Mouse (Mus musculus) CD4-positive, CD25-positive, alpha-beta regulatory T cell (primary cell): ENCODE results near the gene Gm10409. TPM values are rescaled to one million over a fixed set of nuclear protein-coding genes. Genes with fewer than 3 reads are reported as not detected.

Experiments used
- polyA plus RNA-seq: library from polyadenylated mRNA; unstranded; fragments of 100-300 nt; shearing (Covaris generic); gene quantifications from one replicate; pipeline ENCODE4 v1.2.1, GENCODE M21; 2017

Gene Gm10409
- 2.7 TPM for polyA plus RNA-seq

DNA sequence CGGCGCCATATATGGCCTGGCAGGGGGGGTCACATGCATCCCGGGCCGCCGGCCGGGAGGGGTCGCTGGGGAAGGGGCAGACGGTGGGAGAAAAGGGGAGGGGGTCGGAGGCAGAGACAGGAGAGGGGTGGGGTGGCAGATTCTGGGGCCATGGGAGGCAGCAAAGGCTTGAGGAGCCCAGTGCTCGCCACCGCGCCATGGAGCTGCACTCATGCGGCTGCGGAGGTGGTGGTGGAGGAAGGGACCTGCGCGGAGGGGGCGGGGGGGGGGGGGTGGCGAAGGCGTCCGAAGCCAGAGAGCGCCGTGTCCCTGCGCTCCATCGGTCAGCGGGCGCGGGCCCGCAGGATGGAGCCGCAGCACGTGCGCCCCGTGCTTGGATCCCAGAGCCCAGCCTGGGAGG lies at the start of gene Gm10409:
Gene Gm10409 (plus strand): TSS at position 301 of the 400 bp plus-strand sequence.

DNA sequence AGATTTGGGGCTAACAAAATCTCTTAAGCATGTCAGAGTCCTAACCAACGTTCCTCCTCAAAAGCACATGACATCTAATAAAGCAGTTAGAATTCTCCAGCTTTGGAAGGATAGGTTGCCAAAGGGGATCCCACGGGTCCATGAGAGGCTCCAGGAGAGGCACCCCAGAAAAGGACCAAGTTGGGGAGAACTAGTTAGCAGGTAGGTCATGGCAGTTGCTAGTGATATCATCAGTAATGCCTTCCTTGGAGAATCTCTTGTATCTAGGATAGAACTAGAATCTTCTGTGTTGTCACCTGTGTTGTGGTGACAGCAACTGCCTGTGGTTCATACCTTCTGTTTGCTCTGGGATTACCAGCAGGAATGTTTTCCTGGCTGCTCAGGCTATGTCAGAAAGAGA lies 17.6 kb upstream of the Gm10409 start, which contains the start of gene Gm10413:
Gene Gm10413 (plus strand): TSS at position 301 of the 400 bp plus-strand sequence.

DNA sequence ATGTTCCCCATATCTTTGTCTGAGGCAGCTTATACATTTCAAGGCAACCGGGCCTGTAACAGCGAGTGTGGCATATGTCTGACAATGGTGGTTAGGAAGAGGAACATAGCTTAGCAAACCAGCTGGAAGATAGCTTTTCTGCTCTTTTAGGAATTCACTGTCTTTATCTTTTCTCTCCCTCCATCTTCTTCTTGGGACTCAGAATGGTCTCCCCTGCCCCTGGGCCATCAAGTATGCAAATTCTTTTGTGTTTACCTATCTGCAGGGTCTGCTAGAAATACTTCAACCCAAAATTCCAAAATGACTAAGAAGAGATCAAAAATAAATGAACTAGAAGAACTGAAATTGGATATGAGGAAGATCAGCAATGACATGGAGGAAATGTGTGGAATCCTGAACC lies 15.4 kb downstream of the Gm10409 start, which contains the start of gene Gm3005:
Gene Gm3005 (plus strand): TSS at position 301 of the 400 bp plus-strand sequence.

DNA sequence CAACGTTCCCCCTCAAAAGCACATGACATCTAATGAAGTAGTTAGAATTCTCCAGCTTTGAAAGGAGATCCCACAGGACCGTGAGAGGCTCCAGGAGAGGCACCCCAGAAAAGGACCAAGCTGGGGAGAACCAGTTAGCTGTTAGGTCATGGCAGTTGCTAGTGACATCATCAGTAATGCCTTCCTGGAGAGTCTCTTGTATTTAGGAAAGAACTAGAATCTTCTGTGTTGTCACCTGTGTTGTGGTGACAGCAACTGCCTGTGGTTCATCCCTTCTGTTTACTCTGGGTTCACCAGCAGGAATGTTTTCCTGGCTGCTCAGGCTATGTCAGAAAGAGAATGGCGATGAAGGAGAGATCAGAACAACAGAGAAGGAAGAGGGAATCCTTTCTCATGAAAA lies 36.7 kb downstream of the Gm10409 start, which contains the start of gene Gm10408:
Gene Gm10408 (plus strand): TSS at position 301 of the 400 bp plus-strand sequence.

Other genes with a start within 250 kb of the Gm10409 start
- gene Gm5795, start 224.4 kb upstream of the Gm10409 start, polyA plus RNA-seq: not detected
- gene D830030K20Rik, start 204.1 kb upstream of the Gm10409 start, polyA plus RNA-seq: 10.0 TPM
- gene Gm2956, start 80.0 kb upstream of the Gm10409 start, polyA plus RNA-seq: 0.75 TPM
- gene Gm10413, start 17.5 kb upstream of the Gm10409 start, polyA plus RNA-seq: not detected
- gene Gm3005, start 15.5 kb downstream of the Gm10409 start, polyA plus RNA-seq: 2.2 TPM
- gene Gm10408, start 36.8 kb downstream of the Gm10409 start, polyA plus RNA-seq: not detected
- gene Gm3012, start 221.9 kb downstream of the Gm10409 start, polyA plus RNA-seq: not detected
- 2.7 TPM for gene Gm3020, start 239.4 kb downstream of the Gm10409 start, polyA plus RNA-seq